Mouse (Mus musculus) C2C12 (cell line): ENCODE measurements around the gene Ldhc. TPM values are rescaled to one million over a fixed set of nuclear protein-coding genes. Genes with fewer than 3 reads are reported as not detected.

Source experiments
- H3K27me3 ChIP-seq: one replicate; pipeline ENCODE4 v1.6.1; 2011; ENCODE audit not compliant: control insufficient read depth, insufficient read depth, insufficient read length
- H3K36me3 ChIP-seq: one replicate; pipeline ENCODE4 v1.6.1; 2011; ENCODE audit not compliant: control insufficient read depth, insufficient read depth
- H3K4me3 ChIP-seq: one replicate; pipeline ENCODE4 v1.5.1; 2011; ENCODE audit warnings: mild to moderate bottlenecking, control low read depth; ENCODE audit not compliant: poor library complexity, insufficient read depth, severe bottlenecking
- H3K79me2 ChIP-seq: one replicate; pipeline ENCODE4 v1.6.1; 2011; ENCODE audit not compliant: control insufficient read depth, insufficient read depth
- H3K79me3 ChIP-seq: one replicate; pipeline ENCODE4 v1.6.1; 2011; ENCODE audit warnings: low read depth, control low read depth
- H3ac ChIP-seq: one replicate; pipeline ENCODE3; 2011; ENCODE audit warnings: low read depth; ENCODE audit not compliant: control insufficient read depth, insufficient read length
- CEBPB ChIP-seq: IDR thresholded peaks from one replicate; pipeline ENCODE4 v1.6.1; 2011; ENCODE audit warnings: low read depth, mild to moderate bottlenecking, control low read depth, moderate library complexity
- CTCF ChIP-seq: IDR thresholded peaks from one replicate; pipeline ENCODE4 v1.5.1; 2011; ENCODE audit not compliant: control insufficient read depth, insufficient read depth, insufficient read length
- FOSL1 ChIP-seq: IDR thresholded peaks from one replicate; pipeline ENCODE4 v1.8.0; 2011; ENCODE audit warnings: mild to moderate bottlenecking, low read length; ENCODE audit not compliant: poor library complexity, insufficient read depth, severe bottlenecking
- MAX ChIP-seq: IDR thresholded peaks from one replicate; pipeline ENCODE4 v1.6.1; 2011; ENCODE audit warnings: mild to moderate bottlenecking, control low read depth
- MYOD1 ChIP-seq: IDR thresholded peaks from one replicate; pipeline ENCODE4 v1.6.1; 2011; ENCODE audit warnings: low read depth; ENCODE audit not compliant: control insufficient read depth, insufficient read length
- MYOG ChIP-seq: IDR thresholded peaks from one replicate; pipeline ENCODE4 v1.6.1; 2011; ENCODE audit not compliant: control insufficient read depth, insufficient read length; ENCODE audit errors: extremely low read depth
- USF1 ChIP-seq: IDR thresholded peaks from one replicate; pipeline ENCODE4 v1.6.1; 2011; ENCODE audit warnings: low read depth, mild to moderate bottlenecking, control low read depth, moderate library complexity
- polyA plus RNA-seq: library from polyadenylated mRNA; unstranded; fragments of >200 nt; fragmentation: generic; extraction: Trizol; gene quantifications from one replicate; pipeline ENCODE4 v1.2.1, GENCODE M21; 2012; ENCODE audit warnings: missing spikeins

Gene Ldhc
- polyA plus RNA-seq, 1 experiment, result not detected

DNA sequence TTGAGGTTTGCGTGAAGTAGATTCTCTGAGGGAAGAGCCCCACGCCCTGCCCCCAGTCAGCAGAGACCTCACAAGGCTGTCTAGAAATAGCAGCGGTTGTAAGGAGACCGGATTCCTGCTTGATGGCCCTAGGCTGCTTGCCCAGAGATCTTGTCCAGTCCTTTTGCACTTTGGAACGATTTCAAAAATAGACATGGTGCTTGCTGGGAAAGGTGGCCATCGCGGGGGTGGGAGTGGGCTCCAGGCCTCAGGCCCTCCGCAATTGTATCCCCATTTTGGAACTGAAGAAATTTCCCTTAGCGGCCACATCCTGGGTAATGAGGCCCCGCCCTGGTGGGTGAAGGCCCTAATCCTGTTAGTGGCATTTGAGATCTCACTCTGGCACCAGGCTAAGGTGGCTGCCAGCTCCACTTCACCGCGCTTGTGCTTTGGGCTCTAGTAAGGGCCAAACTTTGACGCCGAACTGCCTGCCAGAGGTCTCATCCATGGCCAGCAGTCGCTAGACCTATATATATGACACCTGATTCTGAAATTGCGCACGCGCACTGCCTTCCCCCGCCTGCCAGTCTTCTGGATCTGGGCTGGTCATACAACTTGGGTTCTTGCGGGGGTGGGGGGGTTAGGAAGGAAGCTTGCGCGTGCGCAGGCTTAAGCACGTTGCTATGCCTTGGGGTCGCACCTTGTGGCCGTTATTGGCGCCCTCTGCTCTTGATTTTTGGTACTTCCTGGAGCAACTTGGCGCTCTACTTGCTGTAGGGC is 14.3 kb upstream of the Ldhc start:
- Histone ChIP-seq H3K79me2 (peaks cover 59% of the 10 kb centered on the region), H3K27me3 (no peaks in the 10 kb centered on the region), H3K79me3 (peaks cover 31% of the 10 kb centered on the region), H3K36me3 (peaks cover 42% of the 10 kb centered on the region), H3K4me3 (peak overlapping the region; percentile 72), H3ac (peak overlapping the region; percentile 70)
- TF ChIP-seq CTCF (no peak), USF1 (no peak), MYOG (no peak)

DNA sequence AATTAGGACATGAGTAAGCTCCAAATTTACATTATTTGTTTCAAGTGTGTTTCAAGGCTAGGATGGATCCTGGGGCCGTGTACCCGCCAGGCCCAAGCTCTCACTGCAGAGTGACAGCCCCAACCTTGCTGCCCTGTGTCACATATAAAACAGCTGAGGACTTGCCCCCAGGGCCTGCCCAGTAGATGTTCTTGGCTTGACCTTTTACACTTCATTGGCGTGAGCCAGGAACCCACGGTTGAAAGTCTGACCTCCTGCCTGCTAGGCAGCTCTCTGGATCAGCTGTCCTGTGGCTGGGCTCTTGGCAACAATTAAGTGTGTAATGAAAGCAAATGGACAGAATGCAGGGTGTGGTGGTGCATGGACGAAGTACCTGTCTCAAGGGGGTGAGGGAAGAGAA is 11.7 kb upstream of the Ldhc start:
- Histone ChIP-seq H3K79me2 (peaks cover 62% of the 10 kb centered on the region), H3K27me3 (no peaks in the 10 kb centered on the region), H3K4me3 (no peak overlapping the region), H3K36me3 (peaks cover 68% of the 10 kb centered on the region), H3K79me3 (peaks cover 31% of the 10 kb centered on the region), H3ac (no peak overlapping the region)
- TF ChIP-seq MYOG (no peak), MYOD1 (no peak), MAX (no peak), FOSL1 (no peak), CTCF (no peak), USF1 (no peak), CEBPB (no peak)

- Histone ChIP-seq H3K4me3 (no peak overlapping the region), H3K79me3 (peaks cover 28% of the 10 kb centered on the region), H3K79me2 (peaks cover 52% of the 10 kb centered on the region), H3ac (no peak overlapping the region), H3K27me3 (no peaks in the 10 kb centered on the region), H3K36me3 (peaks cover 81% of the 10 kb centered on the region)
- TF ChIP-seq MAX (no peak), MYOG (no peak), FOSL1 (no peak), CTCF (no peak), USF1 (no peak), CEBPB (no peak), MYOD1 (no peak)
These were observed 10.0 kb upstream of the Ldhc start for GRCm38 (mm10) chr7:46851026-46851425.

GRCm38 (mm10) chr7:46852666-46853065 is 8.3 kb upstream of the Ldhc start:
- H3K4me3 ChIP-seq, result no peak overlapping the region
- H3K36me3 ChIP-seq, result peaks cover 78% of the 10 kb centered on the region
- H3K79me3 ChIP-seq, result peaks cover 12% of the 10 kb centered on the region
- no peak for TF ChIP-seq CTCF
- no peaks in the 10 kb centered on the region for H3K27me3 ChIP-seq
- H3K79me2 ChIP-seq, result peaks cover 36% of the 10 kb centered on the region
- H3ac ChIP-seq, result no peak overlapping the region

DNA sequence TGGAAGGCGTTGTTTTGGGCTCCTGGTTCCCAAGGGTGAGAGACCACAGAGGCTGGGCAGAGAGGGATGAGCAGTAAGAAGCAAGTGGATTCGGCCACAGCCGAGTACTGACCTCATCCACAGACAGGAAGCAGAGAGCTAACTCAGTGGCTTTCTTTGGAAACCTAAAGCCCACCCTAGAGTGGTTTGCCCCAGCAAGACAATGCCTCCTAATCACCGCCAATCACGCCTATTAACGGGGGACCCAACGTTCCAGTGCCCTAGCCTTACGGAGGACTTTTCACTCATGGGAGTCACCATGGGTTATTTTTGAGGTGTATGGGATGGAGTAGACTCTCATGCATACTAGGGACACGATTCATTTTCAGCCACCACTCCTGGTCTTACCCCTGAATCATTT is 7.6 kb upstream of the Ldhc start:
- H3ac ChIP-seq, result no peak overlapping the region
- no peak for TF ChIP-seq MYOG
- TF ChIP-seq MAX, result no peak
- TF ChIP-seq USF1, result no peak
- H3K36me3 ChIP-seq, result peaks cover 71% of the 10 kb centered on the region
- peaks cover 5% of the 10 kb centered on the region for H3K79me3 ChIP-seq
- peaks cover 29% of the 10 kb centered on the region for H3K79me2 ChIP-seq
- H3K4me3 ChIP-seq, result no peak overlapping the region
- no peaks in the 10 kb centered on the region for H3K27me3 ChIP-seq

- Histone ChIP-seq H3K4me3 (no peak overlapping the region), H3ac (no peak overlapping the region), H3K36me3 (peaks cover 46% of the 10 kb centered on the region), H3K27me3 (no peaks in the 10 kb centered on the region), H3K79me3 (peaks cover 1% of the 10 kb centered on the region), H3K79me2 (peaks cover 10% of the 10 kb centered on the region)
- TF ChIP-seq CTCF (no peak), FOSL1 (no peak), CEBPB (no peak)
These were observed 5.0 kb upstream of the Ldhc start for GRCm38 (mm10) chr7:46855866-46856560.
